Mouse (Mus musculus) lung, embryonic 15.5 days (tissue): ENCODE results near the gene 4930402F06Rik. TPM values are rescaled to one million over a fixed set of nuclear protein-coding genes. Genes with fewer than 3 reads are reported as not detected.

ENCODE experiments used
- polyA plus RNA-seq: library from polyadenylated mRNA; unstranded; fragments of >200 nt; fragmentation: Nextera tagmentation; extraction: Ambion mirVana; gene quantifications from 2 replicates; pipeline ENCODE4 v1.2.1, GENCODE M21; 2015

Gene 4930402F06Rik
- polyA plus RNA-seq, 1 experiment from 2014 or later: not detected

Other genes starting within 250 kb of the 4930402F06Rik start
- 315 and 333 TPM in 2 replicates for gene Rab14, start 196.1 kb downstream of the 4930402F06Rik start, polyA plus RNA-seq
- gene Gsn, start 140.8 kb downstream of the 4930402F06Rik start, polyA plus RNA-seq: 170 and 187 TPM in 2 replicates
- 50.6 and 53.4 TPM in 2 replicates for gene Stom, start 60.2 kb downstream of the 4930402F06Rik start, polyA plus RNA-seq
- gene 4930568D16Rik, start 29.4 kb downstream of the 4930402F06Rik start, polyA plus RNA-seq: not detected in 2 replicates
- gene Ggta1, start 66.1 kb upstream of the 4930402F06Rik start, polyA plus RNA-seq: 19.6 and 20.8 TPM in 2 replicates
- 54.2 and 60.2 TPM in 2 replicates for gene Dab2ip, start 161.1 kb upstream of the 4930402F06Rik start, polyA plus RNA-seq